In genomic region chr1:95541460-95541859, GRCm38 (mm10) we compare ENCODE assay signal across 22 mouse cellular contexts.
DNase-seq lines count a peak whose midpoint lies in the region; ATAC-seq lines count a peak whose summit lies in the region.
"Had no signal": no experiment of that assay in that cellular context is flagged by ENCODE, and none has a peak within 500 bp of the region (broad histone marks: within the 10 kb centered on the region; RNA-seq: fewer than 3 reads in every experiment).

No protein-coding gene starts in this region.

- no peak overlapping the region for H3K4me3 ChIP-seq in embryonic facial prominence, embryonic 11.5 days (ENCODE audit: low read depth, low read length)
- H3K4me3 ChIP-seq in embryonic facial prominence, embryonic 10.5 days, result no peak overlapping the region
- no peak overlapping the region for H3K4me3 ChIP-seq in kidney, embryonic 16.5 days (ENCODE audit: low read length)
- H3K4me3 ChIP-seq: embryonic facial prominence, embryonic 12.5 days; embryonic facial prominence, embryonic 15.5 days; forebrain, embryonic 13.5 days; forebrain, embryonic 15.5 days had no signal

- no peaks in the 10 kb centered on the region for H3K27me3 ChIP-seq in embryonic facial prominence, embryonic 11.5 days (ENCODE audit: control insufficient read depth, insufficient read depth, low read length)
- H3K27me3 ChIP-seq in embryonic facial prominence, embryonic 10.5 days (replicated peaks; ENCODE audit: low read depth, poor library complexity, severe bottlenecking), result no peaks in the 10 kb centered on the region
- H3K27me3 ChIP-seq in kidney, embryonic 16.5 days (ENCODE audit: insufficient read depth, low read length), result no peaks in the 10 kb centered on the region
- H3K27me3 ChIP-seq: CH12.LX; embryonic facial prominence, embryonic 12.5 days; embryonic facial prominence, embryonic 15.5 days; forebrain, embryonic 13.5 days; forebrain, embryonic 15.5 days had no signal

- 43% methylated on average over 3 of the region's 3 CpGs for WGBS in embryonic facial prominence, embryonic 11.5 days
- WGBS in embryonic facial prominence, embryonic 10.5 days, result 64% methylated on average over 3 of the region's 3 CpGs
- 27% methylated on average over 3 of the region's 3 CpGs for WGBS in kidney, embryonic 16.5 days

- no peaks in the 10 kb centered on the region for H3K36me3 ChIP-seq in embryonic facial prominence, embryonic 11.5 days (replicated peaks; ENCODE audit: control insufficient read depth, insufficient read depth, low read depth, low read length)
- H3K36me3 ChIP-seq in embryonic facial prominence, embryonic 10.5 days (replicated peaks), result no peaks in the 10 kb centered on the region
- no peaks in the 10 kb centered on the region for H3K36me3 ChIP-seq in kidney, embryonic 16.5 days (ENCODE audit: insufficient read depth, low read length)
- H3K36me3 ChIP-seq: embryonic facial prominence, embryonic 12.5 days; embryonic facial prominence, embryonic 15.5 days; forebrain, embryonic 15.5 days; G1E had no signal

- no peaks in the 10 kb centered on the region for H3K4me1 ChIP-seq in embryonic facial prominence, embryonic 11.5 days (ENCODE audit: control insufficient read depth, insufficient read depth, low read length)
- H3K4me1 ChIP-seq in embryonic facial prominence, embryonic 10.5 days, result peaks cover 3% of the 10 kb centered on the region
- no peaks in the 10 kb centered on the region for H3K4me1 ChIP-seq in kidney, embryonic 16.5 days (ENCODE audit: insufficient read depth, low read length)
- H3K4me1 ChIP-seq: embryonic facial prominence, embryonic 12.5 days; embryonic facial prominence, embryonic 15.5 days; forebrain, embryonic 13.5 days; forebrain, embryonic 15.5 days had no signal

- H3K9ac ChIP-seq in embryonic facial prominence, embryonic 11.5 days (replicated peaks; ENCODE audit: low read length), result no peak overlapping the region
- no peak overlapping the region for H3K9ac ChIP-seq in kidney, embryonic 16.5 days (replicated peaks; ENCODE audit: low read length)
- H3K9ac ChIP-seq: embryonic facial prominence, embryonic 12.5 days; embryonic facial prominence, embryonic 15.5 days; forebrain, embryonic 13.5 days; forebrain, embryonic 15.5 days; forebrain, postnatal 0 days had no signal

- ATAC-seq in embryonic facial prominence, embryonic 11.5 days (replicated peaks; ENCODE audit: insufficient number of reproducible peaks, low FRiP score, low TSS enrichment, low read depth), result no peak
- peak; percentile 51; the same call in 1 of the 2 replicates for ATAC-seq in kidney, embryonic 16.5 days (ENCODE audit: low FRiP score, low TSS enrichment)
- ATAC-seq in erythroblast, adult 5-6 weeks (replicated peaks; ENCODE audit: low FRiP score, poor library complexity, severe bottlenecking), result no peak
- ATAC-seq: CD4-positive, CD25-positive, alpha-beta regulatory T cell, adult 4 months; forebrain, embryonic 13.5 days; forebrain, embryonic 15.5 days; forebrain, postnatal 0 days had no signal

- H3K9me3 ChIP-seq in embryonic facial prominence, embryonic 11.5 days (replicated peaks; ENCODE audit: control insufficient read depth, low read length), result no peaks in the 10 kb centered on the region
- no peaks in the 10 kb centered on the region for H3K9me3 ChIP-seq in embryonic facial prominence, embryonic 10.5 days
- H3K9me3 ChIP-seq in kidney, embryonic 16.5 days (ENCODE audit: low read length), result no peaks in the 10 kb centered on the region
- H3K9me3 ChIP-seq: embryonic facial prominence, embryonic 12.5 days; embryonic facial prominence, embryonic 15.5 days; forebrain, embryonic 13.5 days; forebrain, embryonic 15.5 days; G1E had no signal

- H3K4me2 ChIP-seq in embryonic facial prominence, embryonic 11.5 days (ENCODE audit: low read depth, low read length), result no peak overlapping the region
- no peak overlapping the region for H3K4me2 ChIP-seq in kidney, embryonic 16.5 days (replicated peaks; ENCODE audit: low read depth, low read length)
- H3K4me2 ChIP-seq: embryonic facial prominence, embryonic 12.5 days; embryonic facial prominence, embryonic 15.5 days; forebrain, embryonic 13.5 days; forebrain, embryonic 15.5 days had no signal

- DNase-seq in embryonic facial prominence, embryonic 11.5 days (ENCODE audit: low spot score), result peak; percentile 32
- no peak for DNase-seq in embryonic facial prominence, embryonic 10.5 days (ENCODE audit: low spot score)
- no peak for DNase-seq in kidney, adult 9 months
- DNase-seq: adrenal gland, adult 2 months; adrenal gland, postnatal 10 days; adrenal gland, postnatal 25 days; B cell, adult 2 months; cerebellum, adult 11 months; cerebellum, adult 18-20 months; cerebellum, adult 8-10 months; cerebellum, adult 9-11 months; cerebellum, postnatal 14 days; forebrain, postnatal 0 days had no signal

- no peak overlapping the region for H3K27ac ChIP-seq in embryonic facial prominence, embryonic 11.5 days (replicated peaks; ENCODE audit: low read depth, low read length)
- H3K27ac ChIP-seq in embryonic facial prominence, embryonic 10.5 days (replicated peaks), result no peak overlapping the region
- H3K27ac ChIP-seq in kidney, embryonic 16.5 days (ENCODE audit: low read length), result no peak overlapping the region
- H3K27ac ChIP-seq: embryonic facial prominence, embryonic 12.5 days; embryonic facial prominence, embryonic 15.5 days; forebrain, embryonic 13.5 days; forebrain, embryonic 15.5 days had no signal
